Mouse (Mus musculus) kidney, embryonic 14.5 days (tissue): Measurements from ENCODE around the gene Uggt2. TPM values are rescaled to one million over a fixed set of nuclear protein-coding genes. Genes with fewer than 3 reads are reported as not detected.

Experiments
- ATAC-seq: fragments of 200-750 bp; cut with Nextera tagmentation; 2 replicates; pipeline ENCODE4 v1.8.0; 2017; ENCODE audit warnings: moderate number of reproducible peaks, mild to moderate bottlenecking, moderate TSS enrichment, moderate library complexity; ENCODE audit not compliant: low FRiP score, low TSS enrichment
- H3K27ac ChIP-seq: fragments of 300-500 bp; sonication (generic); 2 replicates; pipeline ENCODE4 v1.5.1; 2014; ENCODE audit warnings: low read depth, mild to moderate bottlenecking, low read length, moderate library complexity, mixed read lengths
- H3K27me3 ChIP-seq: fragments of 300-500 bp; sonication (generic); 2 replicates; pipeline ENCODE4 v1.6.1; 2014; ENCODE audit warnings: mild to moderate bottlenecking, low read length; ENCODE audit not compliant: control insufficient read depth, insufficient read depth
- H3K36me3 ChIP-seq: fragments of 300-500 bp; sonication (generic); 2 replicates; pipeline ENCODE4 v1.6.1; 2014; ENCODE audit warnings: low read length, mixed read lengths; ENCODE audit not compliant: control insufficient read depth, insufficient read depth
- H3K4me1 ChIP-seq: fragments of 300-500 bp; sonication (generic); 2 replicates; pipeline ENCODE4 v1.6.1; 2014; ENCODE audit warnings: low read length, mixed read lengths; ENCODE audit not compliant: control insufficient read depth, insufficient read depth
- H3K4me2 ChIP-seq: fragments of 300-500 bp; sonication (generic); replicated peaks from 2 replicates; pipeline ENCODE4 v1.6.1; 2014; ENCODE audit warnings: low read depth, mild to moderate bottlenecking, low read length
- H3K4me3 ChIP-seq: fragments of 300-500 bp; sonication (generic); 2 replicates; pipeline ENCODE4 v1.5.1; 2014; ENCODE audit warnings: mild to moderate bottlenecking, low read length
- H3K9ac ChIP-seq: fragments of 300-500 bp; sonication (generic); 2 replicates; pipeline ENCODE4 v1.6.1; 2014; ENCODE audit warnings: low read depth, mild to moderate bottlenecking, low read length, moderate library complexity
- H3K9me3 ChIP-seq: fragments of 300-500 bp; sonication (generic); 2 replicates; pipeline ENCODE4 v1.6.1; 2016; ENCODE audit warnings: low read length; ENCODE audit not compliant: control insufficient read depth
- WGBS: fragments of 180-500 bp; shearing (Covaris S2); extraction: QIAGEN DNeasy Blood & Tissue Kit; methylation state at CpG from one replicate; pipeline ENCODE4 v1.1.7; 2014; 5-methylcytosine and 5-hydroxymethylcytosine counted together
- polyA plus RNA-seq: library from polyadenylated mRNA; unstranded; fragments of >200 nt; fragmentation: Nextera tagmentation; extraction: Ambion mirVana; gene quantifications from 2 replicates; pipeline ENCODE4 v1.2.1, GENCODE M21; 2014

The Uggt2 gene
- polyA plus RNA-seq, 1 experiment from 2014 or later, result 18.1 TPM

DNA sequence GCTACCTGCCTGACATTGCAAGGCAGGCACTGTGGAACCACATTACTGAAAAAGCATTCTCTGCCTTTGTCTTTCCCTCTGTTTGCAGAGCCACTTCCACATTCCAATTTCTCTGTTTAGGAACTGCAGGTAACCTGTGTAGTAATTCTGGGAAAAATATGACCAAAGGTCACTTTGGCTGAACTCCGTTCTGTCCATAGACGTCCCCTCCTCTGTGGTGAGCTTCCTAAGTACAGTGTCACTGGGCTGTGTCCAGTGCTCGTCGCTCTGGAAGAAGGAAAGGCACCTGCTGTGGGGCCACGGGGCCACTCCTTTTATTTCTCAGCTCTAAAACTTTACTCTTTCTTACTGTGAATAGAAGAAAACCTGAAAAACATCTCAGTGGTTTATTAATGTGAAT, 118.9 kb downstream of the Uggt2 start:
- ATAC-seq, result no peak
- Histone ChIP-seq H3K9me3 (no peaks in the 10 kb centered on the region), H3K27ac (no peak overlapping the region), H3K36me3 (peaks cover 58% of the 10 kb centered on the region), H3K9ac (no peak overlapping the region), H3K4me1 (no peaks in the 10 kb centered on the region), H3K4me2 (no peak overlapping the region), H3K4me3 (no peak overlapping the region), H3K27me3 (no peaks in the 10 kb centered on the region)
- WGBS, result 67% methylated on average over 5 of the region's 5 CpGs

- Histone ChIP-seq H3K9ac (no peak overlapping the region), H3K4me1 (no peaks in the 10 kb centered on the region), H3K4me3 (no peak overlapping the region), H3K36me3 (peaks cover 60% of the 10 kb centered on the region), H3K27me3 (no peaks in the 10 kb centered on the region), H3K27ac (no peak overlapping the region), H3K9me3 (no peaks in the 10 kb centered on the region), H3K4me2 (no peak overlapping the region)
- no peak for ATAC-seq
- 86% methylated on average over 7 of the region's 7 CpGs for WGBS
Observed at GRCm38 (mm10) chr14:118979571-118980325, 119.5 kb downstream of the Uggt2 start.

- Histone ChIP-seq H3K27ac (no peak overlapping the region), H3K9ac (no peak overlapping the region), H3K4me1 (no peaks in the 10 kb centered on the region), H3K27me3 (no peaks in the 10 kb centered on the region), H3K36me3 (peaks cover 83% of the 10 kb centered on the region), H3K4me3 (no peak overlapping the region), H3K4me2 (no peak overlapping the region), H3K9me3 (no peaks in the 10 kb centered on the region)
- WGBS, result 74% methylated on average over 8 of the region's 8 CpGs
- ATAC-seq, result no peak
Observed at GRCm38 (mm10) chr14:118977136-118977816, 122.0 kb downstream of the Uggt2 start.

- Histone ChIP-seq H3K4me1 (no peaks in the 10 kb centered on the region), H3K27me3 (no peaks in the 10 kb centered on the region), H3K4me3 (no peak overlapping the region), H3K27ac (no peak overlapping the region), H3K9me3 (no peaks in the 10 kb centered on the region), H3K4me2 (no peak overlapping the region), H3K9ac (no peak overlapping the region), H3K36me3 (peaks cover 87% of the 10 kb centered on the region)
- 92% methylated on average over 6 of the region's 6 CpGs for WGBS
- ATAC-seq, result no peak
Observed at GRCm38 (mm10) chr14:118972268-118972667, 127.0 kb downstream of the Uggt2 start.

- 89% methylated on average over 7 of the region's 7 CpGs for WGBS
- Histone ChIP-seq H3K27me3 (no peaks in the 10 kb centered on the region), H3K4me2 (no peak overlapping the region), H3K36me3 (peaks cover 47% of the 10 kb centered on the region), H3K9ac (no peak overlapping the region), H3K4me1 (no peaks in the 10 kb centered on the region), H3K9me3 (no peaks in the 10 kb centered on the region), H3K4me3 (no peak overlapping the region), H3K27ac (no peak overlapping the region)
- no peak for ATAC-seq
Observed at GRCm38 (mm10) chr14:118967646-118968045, 131.6 kb downstream of the Uggt2 start.

DNA sequence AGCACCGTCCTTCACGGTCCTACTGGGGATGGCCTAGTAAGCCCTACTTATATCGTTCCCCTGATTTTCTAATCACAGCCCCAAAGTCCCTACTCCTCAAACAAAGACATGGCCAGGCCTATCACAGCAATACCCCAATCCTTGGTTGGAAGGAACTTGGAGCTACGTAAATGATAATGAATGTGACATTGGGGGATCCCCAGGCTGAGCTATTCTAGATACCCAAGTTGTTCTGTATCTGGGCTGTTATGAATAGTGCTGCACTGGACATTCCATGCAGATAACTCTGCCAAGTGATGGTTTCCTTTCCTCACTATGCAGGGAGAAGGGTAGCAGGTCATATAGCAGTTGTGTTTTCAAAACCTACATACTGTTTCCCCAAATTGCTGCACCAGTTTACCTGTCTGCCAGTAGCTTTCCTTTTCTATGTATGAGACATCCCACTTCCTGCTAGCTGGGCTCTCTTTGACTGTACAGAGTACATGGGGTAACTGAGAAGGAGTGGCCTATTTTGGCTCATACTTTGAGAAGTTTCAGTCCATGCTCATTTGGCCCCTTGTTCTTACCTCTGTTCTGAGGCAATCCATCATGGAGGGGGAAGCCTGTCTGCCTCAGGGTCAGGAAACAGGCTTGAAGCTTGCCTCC, 133.8 kb downstream of the Uggt2 start:
- Histone ChIP-seq H3K27ac (no peak overlapping the region), H3K4me2 (no peak overlapping the region), H3K4me3 (no peak overlapping the region), H3K9me3 (no peaks in the 10 kb centered on the region), H3K27me3 (no peaks in the 10 kb centered on the region), H3K9ac (no peak overlapping the region), H3K4me1 (no peaks in the 10 kb centered on the region), H3K36me3 (peaks cover 47% of the 10 kb centered on the region)
- no peak for ATAC-seq
- 91% methylated on average over 4 of the region's 4 CpGs for WGBS

GRCm38 (mm10) chr14:118958010-118958409, 141.2 kb downstream of the Uggt2 start:
- H3K4me1 ChIP-seq, result no peaks in the 10 kb centered on the region
- no peaks in the 10 kb centered on the region for H3K27me3 ChIP-seq
- no peak overlapping the region for H3K27ac ChIP-seq
- no peaks in the 10 kb centered on the region for H3K9me3 ChIP-seq
- WGBS, result 92% methylated on average over 3 of the region's 3 CpGs
- H3K4me2 ChIP-seq, result no peak overlapping the region
- H3K4me3 ChIP-seq, result no peak overlapping the region
- no peak for ATAC-seq
- no peak overlapping the region for H3K9ac ChIP-seq
- H3K36me3 ChIP-seq, result peaks cover 71% of the 10 kb centered on the region

- no peaks in the 10 kb centered on the region for H3K4me1 ChIP-seq
- no peak overlapping the region for H3K27ac ChIP-seq
- no peak overlapping the region for H3K4me3 ChIP-seq
- peaks cover 20% of the 10 kb centered on the region for H3K36me3 ChIP-seq
- WGBS, result 95% methylated on average over 9 of the region's 9 CpGs
- H3K9ac ChIP-seq, result no peak overlapping the region
- H3K9me3 ChIP-seq, result no peaks in the 10 kb centered on the region
- H3K27me3 ChIP-seq, result no peaks in the 10 kb centered on the region
- no peak overlapping the region for H3K4me2 ChIP-seq
- no peak for ATAC-seq
Observed at GRCm38 (mm10) chr14:118951912-118952583, 147.2 kb downstream of the Uggt2 start.
